Mouse (Mus musculus): ENCODE data around the gene Pink1. TPM values are rescaled to one million over a fixed set of nuclear protein-coding genes. Genes with fewer than 3 reads are reported as not detected.

The Pink1 gene
- polyA plus RNA-seq (2015; fragmentation: Nextera tagmentation; extraction: Ambion mirVana): 87.9 and 103 TPM in 2 replicates

DNA sequence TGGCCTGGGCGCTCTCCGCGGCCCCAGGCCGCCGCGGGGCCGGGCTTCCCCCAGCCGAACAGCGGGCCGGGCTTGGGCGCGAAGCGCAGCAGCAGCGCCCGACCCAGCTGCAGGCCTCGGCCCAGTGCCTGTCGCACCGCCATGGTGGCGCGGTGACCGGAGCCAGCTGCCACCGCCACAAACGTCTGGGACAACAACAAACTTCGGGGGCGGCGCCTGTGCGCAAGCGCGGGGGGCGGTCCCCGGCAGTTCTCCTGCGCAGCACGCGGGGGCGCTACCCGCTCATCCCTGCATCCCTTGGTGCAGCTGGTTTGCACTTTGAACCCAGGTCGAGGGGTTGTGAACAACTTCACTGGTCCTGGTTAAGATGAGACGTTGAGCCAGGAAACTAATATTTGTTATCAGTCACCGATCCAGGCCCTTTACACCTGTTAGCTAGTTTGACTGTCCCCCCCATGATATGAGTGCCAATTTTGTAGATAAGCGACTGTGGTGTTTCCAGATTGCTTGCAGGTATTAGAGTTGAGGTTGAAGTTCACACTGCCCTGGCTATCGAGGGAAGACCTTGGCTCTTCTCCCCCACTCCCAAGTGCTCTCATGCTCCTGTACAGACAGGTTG lies at the start of gene Pink1:
Gene Pink1, minus strand, starts transcription at position 231 of the 619 bp plus-strand sequence.
- H3K9me3 ChIP-seq (replicated peaks): no peaks in the 10 kb centered on the region
- peaks cover 4% of the 10 kb centered on the region; the same call in 1 of the 2 replicates for H3K27me3 ChIP-seq (replicated peaks)
- no peaks in the 10 kb centered on the region for H3K36me3 ChIP-seq
- peak; percentile 79 for ATAC-seq (ENCODE audit: low FRiP score)
- peak within 1 kb of the TSS; percentile 90 for H3K4me3 ChIP-seq (replicated peaks)
- peak within 1 kb of the TSS; percentile 65 for H3K9ac ChIP-seq (replicated peaks)
- peak within 1 kb of the TSS; percentile 64 for H3K4me2 ChIP-seq
- H3K27ac ChIP-seq (replicated peaks): peak within 1 kb of the TSS; percentile 92
- H3K4me1 ChIP-seq: peaks cover 39% of the 10 kb centered on the region
- WGBS: 5% methylated on average over 33 of the region's 41 CpGs

GRCm38 (mm10) chr4:138375117-138375516 lies 49.0 kb upstream of the Pink1 start:
- WGBS: 83% methylated on average over 3 of the region's 3 CpGs
- Histone ChIP-seq H3K9ac (replicated peaks) (no peak overlapping the region), H3K4me1 (peaks cover 10% of the 10 kb centered on the region), H3K9me3 (replicated peaks) (no peaks in the 10 kb centered on the region), H3K27me3 (replicated peaks) (no peaks in the 10 kb centered on the region), H3K4me2 (no peak overlapping the region), H3K4me3 (replicated peaks) (no peak overlapping the region), H3K36me3 (no peaks in the 10 kb centered on the region), H3K27ac (replicated peaks) (no peak overlapping the region)
- ATAC-seq (ENCODE audit: low FRiP score): no peak

DNA sequence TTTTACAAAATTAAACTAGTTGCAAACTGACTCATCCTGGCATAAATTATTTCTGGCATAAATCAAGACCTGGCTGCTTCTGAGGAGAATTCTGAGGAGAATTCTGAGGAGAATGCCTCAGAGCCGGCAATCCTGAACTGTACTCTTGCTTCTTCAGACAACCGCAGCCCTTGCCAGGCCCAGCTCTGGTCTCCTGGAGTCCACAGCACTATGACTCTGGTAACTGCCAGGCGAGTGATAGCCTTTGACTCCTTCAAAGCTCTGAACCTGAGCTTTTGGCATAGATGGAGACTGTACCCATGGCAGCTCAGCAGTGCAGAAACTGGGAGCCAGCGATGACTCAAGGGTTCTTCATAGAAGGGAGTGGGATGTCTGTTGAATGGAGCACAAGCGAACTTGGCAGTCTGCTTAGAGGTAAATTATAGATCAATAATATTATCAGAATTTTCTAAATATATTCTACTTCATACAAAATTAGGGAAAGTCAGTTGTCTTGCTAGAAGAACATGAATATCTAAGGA lies 44.9 kb upstream of the Pink1 start:
- 83% methylated on average over 5 of the region's 5 CpGs for WGBS
- peaks cover 19% of the 10 kb centered on the region for H3K27me3 ChIP-seq (replicated peaks)

GRCm38 (mm10) chr4:138368498-138369260 lies 42.6 kb upstream of the Pink1 start:
- WGBS: 83% methylated on average over 12 of the region's 12 CpGs
- no peak overlapping the region for H3K9ac ChIP-seq (replicated peaks)
- H3K4me2 ChIP-seq: peak overlapping the region; percentile 57; the same call in 1 of the 2 replicates

More for the DNA sequence above, 44.9 kb upstream of the Pink1 start:
- Histone ChIP-seq H3K9ac (replicated peaks) (no peak overlapping the region), H3K4me2 (no peak overlapping the region), H3K36me3 (no peaks in the 10 kb centered on the region), H3K9me3 (replicated peaks) (no peaks in the 10 kb centered on the region), H3K4me3 (replicated peaks) (no peak overlapping the region), H3K4me1 (peaks cover 9% of the 10 kb centered on the region), H3K27ac (replicated peaks) (no peak overlapping the region)
- no peak for ATAC-seq (ENCODE audit: low FRiP score)

GRCm38 (mm10) chr4:138367641-138368497 lies 41.8 kb upstream of the Pink1 start, which contains the start of gene Cda:
Cda (minus strand) TSS chr4:138367992.
- H3K9ac ChIP-seq (replicated peaks): peak within 1 kb of the TSS; percentile 15; the same call in 1 of the 2 replicates
- 10% methylated on average over 34 of the region's 34 CpGs for WGBS
- peaks cover 22% of the 10 kb centered on the region for H3K27me3 ChIP-seq (replicated peaks)
- peaks cover 9% of the 10 kb centered on the region for H3K4me1 ChIP-seq
- no peak within 1 kb of the TSS for H3K27ac ChIP-seq (replicated peaks)
- peak within 1 kb of the TSS; percentile 32 for H3K4me3 ChIP-seq (replicated peaks)
- no peaks in the 10 kb centered on the region for H3K36me3 ChIP-seq
- H3K9me3 ChIP-seq (replicated peaks): no peaks in the 10 kb centered on the region
- ATAC-seq (ENCODE audit: low FRiP score): peak; percentile 70
- peak within 1 kb of the TSS; percentile 57 for H3K4me2 ChIP-seq

More at GRCm38 (mm10) chr4:138368498-138369260, 42.6 kb upstream of the Pink1 start:
- no peaks in the 10 kb centered on the region for H3K36me3 ChIP-seq
- H3K27me3 ChIP-seq (replicated peaks): peaks cover 22% of the 10 kb centered on the region
- H3K27ac ChIP-seq (replicated peaks): no peak overlapping the region
- H3K4me3 ChIP-seq (replicated peaks): no peak overlapping the region
- H3K4me1 ChIP-seq: peaks cover 9% of the 10 kb centered on the region
- H3K9me3 ChIP-seq (replicated peaks): no peaks in the 10 kb centered on the region
- ATAC-seq (ENCODE audit: low FRiP score): no peak

DNA sequence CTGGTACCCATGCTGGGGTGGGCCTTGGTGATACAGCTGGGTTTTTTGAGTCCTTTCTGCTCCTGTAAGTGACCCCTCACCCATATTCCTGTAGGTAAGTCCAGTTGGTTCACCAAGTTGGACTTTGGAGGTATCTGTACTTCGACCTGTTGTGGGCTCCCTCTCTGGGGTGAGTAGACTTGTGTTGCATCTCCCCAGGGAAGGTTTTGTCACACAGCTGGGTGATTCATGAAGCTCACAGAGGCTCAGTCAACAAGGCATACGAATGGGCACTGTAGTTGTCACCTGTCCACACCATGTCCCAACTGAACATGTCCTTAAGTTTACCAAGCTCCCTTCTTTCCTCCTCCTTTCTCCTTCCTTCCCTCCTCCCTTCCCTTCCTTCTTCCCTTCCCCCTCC lies 40.5 kb upstream of the Pink1 start:
- H3K27me3 ChIP-seq (replicated peaks): peaks cover 22% of the 10 kb centered on the region
- H3K27ac ChIP-seq (replicated peaks): no peak overlapping the region
- no peak overlapping the region for H3K4me2 ChIP-seq
- no peak for ATAC-seq (ENCODE audit: low FRiP score)
- H3K4me3 ChIP-seq (replicated peaks): no peak overlapping the region
- H3K4me1 ChIP-seq: peaks cover 12% of the 10 kb centered on the region
- no peaks in the 10 kb centered on the region for H3K36me3 ChIP-seq
- H3K9me3 ChIP-seq (replicated peaks): no peaks in the 10 kb centered on the region
- 74% methylated on average over 2 of the region's 2 CpGs for WGBS
- no peak overlapping the region for H3K9ac ChIP-seq (replicated peaks)

DNA sequence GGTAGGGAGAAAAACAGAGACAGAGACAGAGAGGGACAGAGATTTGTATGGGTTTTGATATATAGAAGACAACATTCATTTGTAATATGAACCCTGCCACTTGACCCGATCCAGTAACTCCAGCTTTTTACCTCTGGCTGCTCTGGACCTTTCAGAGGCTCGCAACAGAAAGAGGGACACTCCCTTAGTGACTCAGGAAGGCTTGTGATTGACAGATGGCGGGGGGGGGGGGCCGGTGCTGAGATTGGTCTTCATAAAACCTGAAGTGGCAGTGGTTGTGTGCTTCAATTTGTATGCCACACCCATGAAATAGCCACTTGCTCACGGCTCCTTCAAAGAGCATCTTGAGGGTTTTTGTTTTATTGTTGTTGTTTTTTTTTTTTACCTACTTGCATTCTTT lies 37.4 kb upstream of the Pink1 start:
- no peak overlapping the region for H3K4me3 ChIP-seq (replicated peaks)
- H3K9ac ChIP-seq (replicated peaks): no peak overlapping the region
- 64% methylated on average over 5 of the region's 5 CpGs for WGBS
- H3K27me3 ChIP-seq (replicated peaks): peaks cover 18% of the 10 kb centered on the region
- H3K27ac ChIP-seq (replicated peaks): no peak overlapping the region
- H3K36me3 ChIP-seq: no peaks in the 10 kb centered on the region
- peaks cover 24% of the 10 kb centered on the region for H3K4me1 ChIP-seq
- no peaks in the 10 kb centered on the region for H3K9me3 ChIP-seq (replicated peaks)
- no peak for ATAC-seq (ENCODE audit: low FRiP score)
- H3K4me2 ChIP-seq: no peak overlapping the region

GRCm38 (mm10) chr4:138362883-138363282 lies 36.8 kb upstream of the Pink1 start:
- H3K4me3 ChIP-seq (replicated peaks): no peak overlapping the region
- no peaks in the 10 kb centered on the region for H3K36me3 ChIP-seq
- no peak overlapping the region for H3K27ac ChIP-seq (replicated peaks)
- H3K9ac ChIP-seq (replicated peaks): no peak overlapping the region
- ATAC-seq (ENCODE audit: low FRiP score): no peak
- H3K4me1 ChIP-seq: peaks cover 19% of the 10 kb centered on the region
- no peak overlapping the region for H3K4me2 ChIP-seq
- WGBS: 89% methylated on average over 7 of the region's 7 CpGs
- H3K27me3 ChIP-seq (replicated peaks): peaks cover 11% of the 10 kb centered on the region
- H3K9me3 ChIP-seq (replicated peaks): no peaks in the 10 kb centered on the region

DNA sequence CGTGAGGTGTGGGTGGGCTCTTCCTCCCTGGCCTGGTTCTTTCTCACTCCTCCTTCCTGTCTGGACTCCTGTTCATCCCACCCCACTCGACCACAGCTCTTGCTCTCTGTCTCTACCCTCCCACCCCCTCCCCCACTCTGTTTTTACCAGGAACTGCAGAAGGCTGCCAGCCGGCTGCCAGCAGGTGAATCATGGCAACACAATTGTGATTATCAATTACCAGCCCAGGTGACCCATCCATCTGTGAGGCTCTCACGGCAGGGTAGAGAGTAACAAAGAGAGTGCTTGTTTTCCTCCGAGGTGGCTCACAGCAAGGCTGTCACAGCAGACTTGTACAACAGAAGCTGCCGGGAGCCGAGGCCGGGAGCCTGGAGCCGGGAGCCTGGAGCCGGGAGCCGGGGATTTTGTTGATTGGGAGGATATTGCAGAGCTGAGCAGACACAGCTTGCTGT lies 35.3 kb upstream of the Pink1 start:
- H3K9ac ChIP-seq (replicated peaks): 0 out of 2 replicates have a peak overlapping the region, but pooled peaks have one; percentile 7
- no peak overlapping the region for H3K4me3 ChIP-seq (replicated peaks)
- ATAC-seq (ENCODE audit: low FRiP score): peak; percentile 38; the same call in 1 of the 2 replicates

DNA sequence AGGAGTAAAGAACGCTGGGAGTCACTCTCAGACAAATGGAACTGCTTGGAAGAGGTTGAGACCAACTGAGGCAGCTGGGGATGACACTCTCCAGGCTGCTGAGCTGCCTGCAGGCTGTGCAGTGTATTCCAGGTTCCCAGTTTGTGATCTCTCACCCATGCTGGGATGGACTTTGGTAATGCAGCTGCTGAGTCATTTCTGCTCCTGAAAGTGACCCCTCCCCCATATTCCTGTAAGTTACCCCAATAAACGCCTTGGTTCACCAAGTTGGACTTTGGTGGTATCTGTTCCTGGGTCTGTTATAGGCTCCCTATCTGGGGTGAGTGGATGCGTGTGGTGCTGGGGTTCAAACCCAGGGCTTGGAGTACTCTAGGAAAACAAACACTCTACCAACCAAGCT lies 32.1 kb upstream of the Pink1 start:
- WGBS: 75% methylated on average over 3 of the region's 3 CpGs
- Histone ChIP-seq H3K36me3 (no peaks in the 10 kb centered on the region), H3K27ac (replicated peaks) (no peak overlapping the region), H3K27me3 (replicated peaks) (no peaks in the 10 kb centered on the region), H3K4me3 (replicated peaks) (no peak overlapping the region), H3K4me1 (peaks cover 14% of the 10 kb centered on the region), H3K4me2 (no peak overlapping the region), H3K9ac (replicated peaks) (no peak overlapping the region), H3K9me3 (replicated peaks) (no peaks in the 10 kb centered on the region)
- no peak for ATAC-seq (ENCODE audit: low FRiP score)

More for the DNA sequence above, 35.3 kb upstream of the Pink1 start:
- Histone ChIP-seq H3K4me2 (peak overlapping the region; percentile 40), H3K36me3 (no peaks in the 10 kb centered on the region), H3K9me3 (replicated peaks) (no peaks in the 10 kb centered on the region), H3K4me1 (peaks cover 14% of the 10 kb centered on the region), H3K27ac (replicated peaks) (peak overlapping the region; percentile 76), H3K27me3 (replicated peaks) (peaks cover 6% of the 10 kb centered on the region; the same call in 1 of the 2 replicates)
- 6% methylated on average over 11 of the region's 11 CpGs for WGBS

DNA sequence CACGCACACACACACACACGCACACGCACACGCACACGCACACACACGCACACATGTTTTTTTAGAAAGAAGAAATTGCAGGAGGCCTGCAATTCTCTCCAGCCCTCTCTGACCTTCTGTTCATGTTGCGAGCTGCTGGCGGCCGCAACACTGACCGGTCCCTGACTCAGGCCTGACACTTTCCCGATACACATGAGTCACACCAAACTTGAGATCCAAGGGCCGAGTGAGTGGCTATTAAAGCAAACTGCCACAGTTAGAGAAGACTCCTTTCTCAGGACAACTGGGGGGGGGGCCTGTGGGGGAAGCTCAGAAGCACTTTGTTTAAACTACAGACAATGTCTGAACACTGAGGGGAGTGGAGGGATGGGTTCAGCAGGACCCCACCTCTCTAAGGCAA lies 30.4 kb upstream of the Pink1 start:
- Histone ChIP-seq H3K4me1 (peaks cover 11% of the 10 kb centered on the region), H3K9ac (replicated peaks) (no peak overlapping the region), H3K4me2 (no peak overlapping the region), H3K27me3 (replicated peaks) (no peaks in the 10 kb centered on the region), H3K27ac (replicated peaks) (no peak overlapping the region), H3K4me3 (replicated peaks) (no peak overlapping the region), H3K9me3 (replicated peaks) (no peaks in the 10 kb centered on the region), H3K36me3 (no peaks in the 10 kb centered on the region)
- ATAC-seq (ENCODE audit: low FRiP score): no peak
- WGBS: 93% methylated on average over 12 of the region's 12 CpGs

All from neural tube, embryonic 15.5 days (tissue).